Mouse (Mus musculus) G1E (cell line): ENCODE results near the gene Kcp. TPM values are rescaled to one million over a fixed set of nuclear protein-coding genes. Genes with fewer than 3 reads are reported as not detected.

Experiments used
- ATAC-seq: 2 replicates; pipeline ENCODE4 v1.8.0; 2016; ENCODE audit warnings: mild to moderate bottlenecking; ENCODE audit not compliant: insufficient number of reproducible peaks, poor library complexity, low FRiP score, severe bottlenecking; ENCODE audit errors: extremely low read depth
- DNase-seq: peaks from one replicate; pipeline ENCODE4 v3.0.0; 2012; ENCODE audit warnings: low spot score
- H3K27me3 ChIP-seq: 2 replicates; pipeline ENCODE4 v1.6.1; 2012; ENCODE audit warnings: mild to moderate bottlenecking, low read length, inconsistent platforms; ENCODE audit not compliant: insufficient read depth
- H3K36me3 ChIP-seq: replicated peaks from 2 replicates; pipeline ENCODE3; 2012; ENCODE audit warnings: mild to moderate bottlenecking, inconsistent platforms
- H3K4me1 ChIP-seq: 2 replicates; pipeline ENCODE4 v1.6.1; 2012; ENCODE audit warnings: low read depth, low read length, inconsistent platforms, mixed read lengths; ENCODE audit not compliant: insufficient read depth
- H3K4me3 ChIP-seq: 2 replicates; pipeline ENCODE4 v1.5.1; 2012; ENCODE audit warnings: low read depth, mild to moderate bottlenecking, inconsistent platforms, low read length, moderate library complexity, mixed read lengths
- H3K9me3 ChIP-seq: replicated peaks from 2 replicates; pipeline ENCODE4 v1.6.1; 2012; ENCODE audit warnings: inconsistent platforms
- CTCF ChIP-seq: IDR thresholded peaks from 2 replicates; pipeline ENCODE4 v1.5.1; 2012; ENCODE audit warnings: low read depth, low read length, inconsistent platforms, mixed read lengths
- GATA1 ChIP-seq: IDR thresholded peaks from 2 replicates; pipeline ENCODE4 v1.6.1; 2012; ENCODE audit warnings: borderline replicate concordance, low read length, inconsistent platforms, mixed read lengths
- GATA2 ChIP-seq: IDR thresholded peaks from 2 replicates; pipeline ENCODE4 v1.6.1; 2012; ENCODE audit warnings: low read depth, low read length, inconsistent platforms, borderline replicate concordance
- POLR2AphosphoS5 ChIP-seq: IDR thresholded peaks from 2 replicates; pipeline ENCODE4 v1.6.1; 2012; ENCODE audit warnings: low read depth, low read length, inconsistent platforms; ENCODE audit not compliant: insufficient replicate concordance
- TAL1 ChIP-seq: conservative IDR thresholded peaks from 2 replicates; pipeline ENCODE4 v1.6.1; 2012; ENCODE audit warnings: low read depth, low read length, inconsistent platforms, mixed read lengths
- polyA plus RNA-seq: library from polyadenylated mRNA; stranded (reverse); fragments of >175 nt; gene quantifications from 2 replicates; pipeline ENCODE4 v1.2.3, GENCODE M21; 2012
- total RNA-seq, 2 experiments: library from RNA; stranded (forward) in 1 of 2; stranded (reverse) in 1 of 2; fragments of 200-1000 nt in 1 of 2; fragments of >200 nt in 1 of 2; fragmentation: Nextera tagmentation in 1 of 2; gene quantifications; 2 replicates each; pipeline ENCODE4 v1.2.3; 2014 to 2017

Gene Kcp
- total and polyA plus RNA-seq, 3 experiments: 0.22 to 0.44 TPM; not detected in 1

- peaks cover 68% of the 10 kb centered on the region for H3K4me1 ChIP-seq
- no peaks in the 10 kb centered on the region for H3K36me3 ChIP-seq
- no peak for TF ChIP-seq POLR2AphosphoS5
- no peak for TF ChIP-seq GATA2
- no peak for TF ChIP-seq CTCF
- no peak for TF ChIP-seq GATA1
- TF ChIP-seq TAL1: no peak
- peaks cover 53% of the 10 kb centered on the region for H3K27me3 ChIP-seq
- H3K4me3 ChIP-seq: no peak overlapping the region
- ATAC-seq: no peak
- H3K9me3 ChIP-seq: peaks cover 5% of the 10 kb centered on the region
- no peak for DNase-seq
Measured at GRCm38 (mm10) chr6:29432676-29433037, 75.1 kb downstream of the Kcp start.

DNA sequence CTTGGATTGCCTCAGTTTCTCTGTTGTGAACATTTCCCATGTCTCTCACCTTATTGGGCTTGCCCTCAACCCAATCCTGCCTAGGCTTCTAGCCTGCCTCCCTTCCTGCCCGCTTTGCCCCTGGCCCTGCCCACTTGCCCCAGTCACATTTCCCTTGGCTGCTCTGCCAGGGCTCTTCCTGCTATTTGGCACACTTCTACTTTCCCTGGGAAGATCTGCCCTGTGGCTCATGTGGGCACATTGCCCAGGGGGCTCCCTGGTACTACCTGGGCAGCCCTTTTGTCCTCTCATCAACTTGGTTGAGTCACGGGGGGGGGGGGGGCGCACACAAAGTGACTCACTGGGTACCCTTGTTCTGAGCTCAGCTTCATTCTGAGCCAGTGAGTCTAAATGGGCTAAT, 75.6 kb downstream of the Kcp start:
- peaks cover 53% of the 10 kb centered on the region for H3K27me3 ChIP-seq
- ATAC-seq (no peak), DNase-seq (no peak)
- no peaks in the 10 kb centered on the region for H3K36me3 ChIP-seq
- TF ChIP-seq TAL1 (no peak), GATA1 (no peak), POLR2AphosphoS5 (no peak), GATA2 (no peak), CTCF (no peak)
- H3K4me3 ChIP-seq: no peak overlapping the region
- H3K9me3 ChIP-seq: peaks cover 5% of the 10 kb centered on the region
- H3K4me1 ChIP-seq: peaks cover 65% of the 10 kb centered on the region

DNA sequence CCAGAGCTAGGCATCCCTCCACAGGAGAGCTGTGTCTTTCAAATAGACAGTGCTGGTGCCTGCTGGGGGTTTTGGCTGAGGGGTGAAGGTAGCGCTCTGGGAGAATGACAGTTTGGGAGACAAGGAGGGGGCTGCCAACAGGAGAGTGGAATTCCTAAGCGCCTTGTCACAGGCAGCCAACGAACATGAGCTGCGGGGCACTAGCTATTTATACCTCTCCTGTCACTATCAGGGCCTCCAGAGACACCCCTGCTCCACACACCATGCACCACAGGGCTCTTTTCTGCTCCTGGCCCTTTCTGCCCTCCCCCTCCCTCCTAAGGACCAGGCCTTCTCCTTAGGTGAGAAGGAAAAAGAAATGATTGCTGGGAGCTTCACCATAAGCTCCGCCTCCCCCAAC, 76.3 kb downstream of the Kcp start:
- Histone ChIP-seq H3K27me3 (peaks cover 48% of the 10 kb centered on the region), H3K4me1 (peaks cover 58% of the 10 kb centered on the region)
- no peak for ATAC-seq

GRCm38 (mm10) chr6:29430681-29431420, 76.9 kb downstream of the Kcp start:
- TF ChIP-seq GATA2 (no peak), TAL1 (no peak), CTCF (no peak), POLR2AphosphoS5 (no peak), GATA1 (no peak)
- no peak for DNase-seq
- Histone ChIP-seq H3K9me3 (peaks cover 5% of the 10 kb centered on the region), H3K27me3 (peaks cover 49% of the 10 kb centered on the region), H3K36me3 (no peaks in the 10 kb centered on the region), H3K4me3 (no peak overlapping the region), H3K4me1 (peaks cover 52% of the 10 kb centered on the region)
- ATAC-seq: no peak

More for the DNA sequence above, 76.3 kb downstream of the Kcp start:
- no peak for TF ChIP-seq TAL1
- no peak for TF ChIP-seq CTCF
- no peak for TF ChIP-seq GATA1
- no peak for TF ChIP-seq POLR2AphosphoS5
- no peak for TF ChIP-seq GATA2
- Histone ChIP-seq H3K4me3 (no peak overlapping the region), H3K36me3 (no peaks in the 10 kb centered on the region), H3K9me3 (peaks cover 5% of the 10 kb centered on the region)
- DNase-seq: no peak

DNA sequence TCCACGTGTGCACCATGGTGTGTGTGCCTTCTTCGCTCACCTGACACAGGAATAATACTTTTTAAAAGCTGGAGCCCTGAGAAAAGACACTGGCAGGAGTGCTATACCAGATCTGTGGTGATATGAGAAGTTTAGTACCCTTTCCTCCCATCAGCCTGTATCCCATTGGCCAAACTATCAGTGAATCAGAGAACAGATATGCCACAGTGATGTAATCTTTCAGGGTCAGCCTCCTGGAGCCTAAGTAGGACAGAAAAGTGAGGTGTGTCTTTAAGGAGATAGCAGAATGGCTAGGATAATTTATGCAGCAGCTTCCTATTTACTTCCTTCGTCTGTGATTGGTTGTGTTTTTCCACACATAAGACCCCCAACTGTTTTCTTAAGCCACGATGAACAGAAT, 79.6 kb downstream of the Kcp start:
- no peaks in the 10 kb centered on the region for H3K36me3 ChIP-seq
- DNase-seq (no peak), ATAC-seq (no peak)
- no peak overlapping the region for H3K4me3 ChIP-seq
- H3K4me1 ChIP-seq: peaks cover 25% of the 10 kb centered on the region
- TF ChIP-seq GATA1 (no peak), CTCF (no peak), POLR2AphosphoS5 (no peak), TAL1 (no peak), GATA2 (no peak)
- H3K9me3 ChIP-seq: no peaks in the 10 kb centered on the region
- peaks cover 38% of the 10 kb centered on the region for H3K27me3 ChIP-seq

DNA sequence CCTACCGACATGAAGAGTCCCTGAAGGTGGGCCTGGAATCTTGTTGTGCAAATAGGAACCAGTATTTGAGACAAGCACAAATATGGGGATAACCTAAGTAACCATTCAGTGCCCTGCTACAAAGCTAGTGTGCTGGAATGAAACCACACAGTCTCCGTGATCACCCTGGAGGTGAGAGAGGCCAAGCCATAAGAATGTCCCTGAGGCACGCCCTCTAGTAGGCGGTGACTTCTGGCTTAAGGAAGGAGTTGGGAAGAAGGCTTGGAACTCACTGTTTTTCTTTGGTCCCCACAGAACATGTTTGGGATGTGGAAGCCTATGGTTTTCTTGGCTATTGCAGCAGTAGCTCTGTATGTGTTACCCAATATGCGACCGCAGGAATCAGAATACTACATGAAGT, 81.4 kb downstream of the Kcp start:
- peaks cover 11% of the 10 kb centered on the region for H3K4me1 ChIP-seq
- no peaks in the 10 kb centered on the region for H3K36me3 ChIP-seq
- ATAC-seq: no peak

GRCm38 (mm10) chr6:29425118-29425517, 82.6 kb downstream of the Kcp start:
- Histone ChIP-seq H3K4me3 (no peak overlapping the region), H3K9me3 (no peaks in the 10 kb centered on the region), H3K4me1 (peaks cover under 1% of the 10 kb centered on the region; the same call in 1 of the 2 replicates), H3K27me3 (peaks cover 42% of the 10 kb centered on the region), H3K36me3 (no peaks in the 10 kb centered on the region)
- TF ChIP-seq TAL1 (no peak), CTCF (no peak), GATA1 (no peak), GATA2 (no peak), POLR2AphosphoS5 (no peak)
- DNase-seq: no peak
- no peak for ATAC-seq

More for the DNA sequence above, 81.4 kb downstream of the Kcp start:
- no peak overlapping the region for H3K4me3 ChIP-seq
- TF ChIP-seq TAL1 (no peak), CTCF (no peak), GATA1 (no peak), POLR2AphosphoS5 (no peak), GATA2 (no peak)
- H3K9me3 ChIP-seq: no peaks in the 10 kb centered on the region
- DNase-seq: no peak
- peaks cover 43% of the 10 kb centered on the region for H3K27me3 ChIP-seq

Other genes starting within 250 kb of the Kcp start
- gene Hilpda, start 235.5 kb downstream of the Kcp start, total RNA-seq (2014; fragmentation: Nextera tagmentation): 7.8 and 16.3 TPM in 2 replicates
- gene Hilpda, start 235.5 kb downstream of the Kcp start, total RNA-seq (2017): 31.1 and 34.4 TPM in 2 replicates
- gene Hilpda, start 235.5 kb downstream of the Kcp start, polyA plus RNA-seq: 36.0 and 43.0 TPM in 2 replicates
- gene Fam71f2, start 228.4 kb downstream of the Kcp start, total RNA-seq (2014; fragmentation: Nextera tagmentation): 1.7 and 4.4 TPM in 2 replicates
- gene Fam71f2, start 228.4 kb downstream of the Kcp start, total RNA-seq (2017): 0.33 and 0.70 TPM in 2 replicates
- not detected in 2 replicates for gene Fam71f2, start 228.4 kb downstream of the Kcp start, polyA plus RNA-seq
- gene Fam71f1, start 188.8 kb downstream of the Kcp start, total RNA-seq (2014; fragmentation: Nextera tagmentation): not detected in 2 replicates
- gene Fam71f1, start 188.8 kb downstream of the Kcp start, total RNA-seq (2017): 0.16 and 0.35 TPM in 2 replicates
- gene Fam71f1, start 188.8 kb downstream of the Kcp start, polyA plus RNA-seq: not detected in 2 replicates
- gene Calu, start 159.9 kb downstream of the Kcp start, total RNA-seq (2014; fragmentation: Nextera tagmentation): 62.8 and 71.9 TPM in 2 replicates
- 107 and 113 TPM in 2 replicates for gene Calu, start 159.9 kb downstream of the Kcp start, total RNA-seq (2017)
- gene Calu, start 159.9 kb downstream of the Kcp start, polyA plus RNA-seq: 15.6 and 25.4 TPM in 2 replicates
- gene Opn1sw, start 119.5 kb downstream of the Kcp start, total RNA-seq (2014; fragmentation: Nextera tagmentation): not detected in 2 replicates
- 0.27 TPM in 1 of 2 replicates, not detected in the other for gene Opn1sw, start 119.5 kb downstream of the Kcp start, total RNA-seq (2017)
- not detected in 2 replicates for gene Opn1sw, start 119.5 kb downstream of the Kcp start, polyA plus RNA-seq
- not detected in 2 replicates for gene Ccdc136, start 111.6 kb downstream of the Kcp start, total RNA-seq (2014; fragmentation: Nextera tagmentation)
- gene Ccdc136, start 111.6 kb downstream of the Kcp start, total RNA-seq (2017): 0.11 and 0.23 TPM in 2 replicates
- gene Ccdc136, start 111.6 kb downstream of the Kcp start, polyA plus RNA-seq: 0.02 and 0.04 TPM in 2 replicates
- 0.15 and 0.24 TPM in 2 replicates for gene Flnc, start 74.7 kb downstream of the Kcp start, total RNA-seq (2014; fragmentation: Nextera tagmentation)
- gene Flnc, start 74.7 kb downstream of the Kcp start, total RNA-seq (2017): 0.11 and 0.17 TPM in 2 replicates
- 0.36 and 0.51 TPM in 2 replicates for gene Flnc, start 74.7 kb downstream of the Kcp start, polyA plus RNA-seq
- gene Atp6v1f, start 40.2 kb downstream of the Kcp start, total RNA-seq (2014; fragmentation: Nextera tagmentation): 138 and 150 TPM in 2 replicates
- gene Atp6v1f, start 40.2 kb downstream of the Kcp start, total RNA-seq (2017): 201 and 265 TPM in 2 replicates
- 270 and 339 TPM in 2 replicates for gene Atp6v1f, start 40.2 kb downstream of the Kcp start, polyA plus RNA-seq
- gene Atp6v1fnb, start 36.5 kb downstream of the Kcp start, total RNA-seq (2014; fragmentation: Nextera tagmentation): 1.6 TPM in 1 of 2 replicates, not detected in the other
- gene Atp6v1fnb, start 36.5 kb downstream of the Kcp start, total RNA-seq (2017): 0.46 and 1.3 TPM in 2 replicates
- gene Atp6v1fnb, start 36.5 kb downstream of the Kcp start, polyA plus RNA-seq: 0.13 TPM in 1 of 2 replicates, not detected in the other
- 3.3 and 3.8 TPM in 2 replicates for gene Irf5, start 18.7 kb upstream of the Kcp start, total RNA-seq (2014; fragmentation: Nextera tagmentation)
- gene Irf5, start 18.7 kb upstream of the Kcp start, total RNA-seq (2017): 5.6 and 6.4 TPM in 2 replicates
- gene Irf5, start 18.7 kb upstream of the Kcp start, polyA plus RNA-seq: 10.0 and 12.2 TPM in 2 replicates
- 156 and 177 TPM in 2 replicates for gene Tnpo3, start 101.9 kb upstream of the Kcp start, total RNA-seq (2014; fragmentation: Nextera tagmentation)
- 84.3 and 93.2 TPM in 2 replicates for gene Tnpo3, start 101.9 kb upstream of the Kcp start, total RNA-seq (2017)
- gene Tnpo3, start 101.9 kb upstream of the Kcp start, polyA plus RNA-seq: 56.4 and 63.5 TPM in 2 replicates
- 56.6 and 80.8 TPM in 2 replicates for gene Tspan33, start 186.3 kb upstream of the Kcp start, total RNA-seq (2014; fragmentation: Nextera tagmentation)
- 33.2 and 38.4 TPM in 2 replicates for gene Tspan33, start 186.3 kb upstream of the Kcp start, total RNA-seq (2017)
- 33.9 and 35.9 TPM in 2 replicates for gene Tspan33, start 186.3 kb upstream of the Kcp start, polyA plus RNA-seq
- 72.7 and 87.2 TPM in 2 replicates for gene Smo, start 227.6 kb upstream of the Kcp start, total RNA-seq (2014; fragmentation: Nextera tagmentation)
- 42.0 and 46.9 TPM in 2 replicates for gene Smo, start 227.6 kb upstream of the Kcp start, total RNA-seq (2017)
- gene Smo, start 227.6 kb upstream of the Kcp start, polyA plus RNA-seq: 47.8 and 58.8 TPM in 2 replicates